Mouse (Mus musculus) adrenal gland, postnatal 14 days (tissue): ENCODE results near the gene AU040320. TPM values are rescaled to one million over a fixed set of nuclear protein-coding genes. Genes with fewer than 3 reads are reported as not detected.

ENCODE experiments used
- DNase-seq: peaks from one replicate; pipeline ENCODE4 v3.0.0; 2021; ENCODE audit warnings: mixed read lengths
- total RNA-seq: library from RNA; stranded (reverse); gene quantifications from 2 replicates; pipeline ENCODE4 v1.2.3, GENCODE M21; 2021

The AU040320 gene
- total RNA-seq, 1 experiment from 2014 or later, result 28.9 TPM

DNA sequence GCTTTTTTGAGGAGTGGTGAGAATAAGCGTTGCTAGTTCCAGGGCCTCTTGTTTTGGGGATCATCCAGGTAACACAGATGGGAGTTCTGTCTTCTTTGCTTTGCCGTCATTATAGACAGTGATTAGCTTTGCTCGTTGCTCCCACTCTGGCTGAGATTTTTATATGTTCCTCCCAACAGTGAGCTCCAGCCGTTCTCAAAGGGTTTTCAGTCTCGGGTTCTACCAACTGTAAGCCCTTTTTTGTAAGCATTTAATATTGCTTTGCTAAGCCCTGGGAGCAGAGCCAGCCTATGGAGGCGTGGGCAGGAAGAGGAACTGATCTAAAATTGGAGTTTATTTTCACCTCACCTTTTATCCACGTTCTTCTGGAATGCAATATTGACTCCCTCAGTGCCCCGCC is 29.7 kb downstream of the AU040320 start:
- no peak for DNase-seq

DNA sequence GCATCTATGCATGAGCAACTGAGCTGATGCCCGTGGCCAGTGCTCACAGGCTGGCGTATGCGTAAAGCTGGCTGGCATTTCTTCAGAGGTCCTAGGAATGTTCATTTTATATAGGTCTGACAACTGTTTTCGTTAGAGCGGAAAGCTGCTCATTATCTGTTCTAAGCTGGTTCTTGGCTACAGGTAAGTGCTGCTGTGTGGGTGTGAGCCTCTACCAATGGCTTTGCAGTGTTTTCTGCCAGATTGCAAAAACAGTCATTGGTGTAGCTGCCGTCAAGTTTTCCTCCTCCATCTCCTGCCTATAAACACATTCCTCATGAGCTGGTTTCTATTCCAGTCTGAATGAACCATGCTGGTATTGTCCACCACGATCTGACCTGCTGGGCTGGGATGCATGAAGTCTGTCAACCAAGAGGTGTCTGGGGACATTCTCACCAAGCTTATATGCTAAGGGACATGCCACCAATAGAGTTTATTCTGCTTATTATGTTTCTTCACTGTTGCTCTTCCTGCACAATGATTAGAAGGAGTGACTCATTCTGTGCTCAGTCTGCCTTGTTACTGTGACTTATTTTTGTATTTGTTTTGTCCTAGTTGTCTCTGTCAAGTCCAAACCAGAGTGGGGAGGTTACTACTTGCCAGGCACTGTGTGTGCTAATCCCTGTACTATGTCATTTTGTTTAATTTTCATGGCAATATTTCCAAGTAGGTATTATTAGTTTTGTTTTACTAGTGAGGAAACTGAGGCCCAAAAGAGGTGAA is 39.2 kb downstream of the AU040320 start:
- no peak for DNase-seq

DNA sequence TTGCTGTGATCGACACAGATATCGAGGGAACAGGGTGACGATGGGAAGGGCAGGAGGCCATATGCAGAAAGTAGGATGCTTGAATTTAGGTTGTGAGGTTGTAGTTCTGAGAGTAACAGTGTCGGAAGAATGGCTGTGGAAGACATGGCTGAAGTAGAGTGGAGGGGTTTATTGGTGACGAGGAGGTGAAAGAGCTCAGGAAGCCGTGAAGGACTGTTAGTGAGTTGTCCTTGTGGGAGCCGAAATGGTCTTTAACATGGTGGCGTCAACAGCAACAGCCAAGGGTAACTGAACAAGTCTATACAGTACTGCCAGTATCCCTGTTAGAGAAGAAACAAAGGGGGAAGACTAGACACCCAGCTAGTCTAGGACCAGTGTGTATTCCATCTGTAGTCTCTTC is 48.8 kb downstream of the AU040320 start:
- no peak for DNase-seq

DNA sequence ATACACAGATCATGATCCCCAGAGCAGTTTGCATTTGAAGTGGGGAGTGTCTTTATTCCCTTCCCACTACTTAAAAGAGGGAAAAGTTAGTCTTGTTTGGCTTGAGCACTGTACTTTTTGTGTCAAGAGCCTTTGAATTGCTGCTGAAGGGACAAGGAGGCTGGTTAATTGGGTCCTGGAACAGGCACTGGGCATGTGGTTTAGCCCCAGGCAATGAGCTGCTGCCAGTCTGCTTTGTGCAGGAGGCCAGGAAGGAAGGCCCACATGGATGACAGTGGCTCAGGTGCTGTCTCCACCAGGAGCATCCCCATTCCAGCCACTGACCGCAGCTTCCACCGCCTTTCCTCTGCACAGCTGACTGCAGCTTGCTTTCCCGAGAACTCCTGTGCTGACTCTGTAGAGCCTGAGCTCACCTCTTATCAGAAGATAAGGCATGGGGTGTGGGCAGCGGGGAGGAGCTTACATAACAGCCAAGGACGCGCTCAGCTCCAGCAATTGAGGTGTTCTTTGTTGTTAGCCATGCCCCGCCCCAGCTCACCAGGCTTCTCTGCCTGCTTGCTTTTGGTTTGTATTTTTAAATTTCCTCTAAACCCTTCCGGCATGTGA is 50.0 kb downstream of the AU040320 start:
- DNase-seq, result peak; percentile 24

DNA sequence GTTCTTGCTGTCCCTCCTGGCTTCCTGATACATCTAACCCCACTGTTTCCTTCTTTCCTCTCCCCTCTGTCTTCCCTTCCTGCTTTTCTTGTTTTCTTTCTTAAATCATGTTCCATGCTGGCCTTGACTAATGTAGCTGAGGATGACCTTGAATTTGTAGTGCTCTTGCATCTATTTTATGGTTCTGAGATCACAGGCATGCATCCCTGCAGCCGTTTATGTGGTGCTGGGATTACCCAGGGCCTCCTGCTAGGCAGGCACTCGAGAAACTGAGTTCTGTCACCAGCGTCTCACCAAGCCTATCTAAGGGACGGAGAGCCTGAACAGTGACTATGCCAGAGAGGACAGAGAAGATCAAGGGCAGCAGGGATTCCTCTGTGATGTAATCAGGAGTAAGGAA is 52.4 kb downstream of the AU040320 start:
- DNase-seq, result peak; percentile 15

DNA sequence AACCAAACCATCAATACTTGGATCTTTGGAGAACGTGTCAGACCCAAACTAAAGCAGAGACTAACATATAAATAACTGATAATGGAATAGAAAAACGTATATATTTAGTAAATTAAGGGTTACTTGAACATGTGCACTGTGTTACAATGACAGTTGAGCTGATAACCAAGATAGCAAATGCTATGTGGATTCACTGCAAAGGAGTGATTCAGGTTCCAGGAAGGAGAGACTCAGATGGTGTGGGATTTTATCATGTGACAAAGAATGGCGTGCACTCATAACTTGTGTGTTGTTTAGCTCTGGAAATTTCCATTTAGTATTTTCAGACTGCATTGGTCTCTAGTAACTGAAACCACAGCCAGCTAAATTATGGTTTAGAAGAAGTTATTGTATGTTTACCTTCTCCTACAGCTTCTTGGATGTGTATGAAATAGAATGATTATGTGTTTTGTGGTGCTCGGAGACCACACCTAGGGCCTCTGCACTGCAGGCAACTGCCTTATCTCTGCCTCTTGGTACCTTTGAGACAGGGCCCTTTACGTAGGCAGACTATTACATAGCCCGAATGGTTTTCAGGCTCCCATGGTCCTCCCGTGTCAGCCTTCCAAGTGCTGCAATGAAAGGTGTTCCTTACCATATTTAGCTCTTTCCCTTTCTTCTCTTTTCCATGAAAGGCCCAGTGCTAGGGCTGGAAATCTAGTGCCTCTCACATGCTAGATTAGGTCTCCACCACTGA is 53.5 kb downstream of the AU040320 start:
- DNase-seq, result no peak

DNA sequence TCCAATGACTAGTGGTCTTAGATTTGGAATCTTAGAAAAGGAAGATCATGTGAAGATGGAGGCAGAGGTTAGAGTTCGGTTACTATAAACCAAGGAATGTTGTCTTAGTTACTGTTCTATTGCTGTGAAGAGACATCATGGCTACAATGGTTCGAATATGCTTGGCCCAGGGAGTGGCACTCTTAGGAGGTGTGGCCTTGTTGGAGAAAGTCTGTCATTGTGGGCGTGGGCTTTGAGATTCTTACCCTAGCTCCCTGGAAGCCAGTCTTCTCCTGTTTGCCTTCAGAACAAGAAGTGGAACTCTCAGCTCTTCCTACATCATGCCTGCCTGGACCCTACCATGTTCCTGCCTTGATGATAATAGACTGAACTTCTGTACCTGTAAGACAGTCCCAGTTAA is 57.2 kb downstream of the AU040320 start:
- no peak for DNase-seq

DNA sequence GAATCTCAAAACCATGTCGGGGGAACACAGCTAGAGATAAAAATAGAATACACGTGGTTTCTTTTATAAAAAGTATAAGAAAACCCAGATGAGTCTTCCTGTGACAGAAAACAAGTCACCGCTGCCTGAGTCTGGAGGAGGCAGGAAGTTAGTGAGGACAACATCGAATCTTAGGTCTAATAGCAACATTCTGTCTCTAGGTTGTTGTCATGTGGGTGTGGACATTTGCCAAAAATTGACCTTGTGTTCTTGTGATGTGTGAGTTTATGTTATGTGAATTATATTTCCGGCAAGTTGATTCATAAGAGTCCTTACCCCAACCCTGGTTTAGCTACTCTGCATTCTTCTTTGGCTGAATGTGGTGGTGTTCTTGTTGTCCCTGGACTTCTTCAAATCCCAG is 59.9 kb downstream of the AU040320 start:
- no peak for DNase-seq

DNA sequence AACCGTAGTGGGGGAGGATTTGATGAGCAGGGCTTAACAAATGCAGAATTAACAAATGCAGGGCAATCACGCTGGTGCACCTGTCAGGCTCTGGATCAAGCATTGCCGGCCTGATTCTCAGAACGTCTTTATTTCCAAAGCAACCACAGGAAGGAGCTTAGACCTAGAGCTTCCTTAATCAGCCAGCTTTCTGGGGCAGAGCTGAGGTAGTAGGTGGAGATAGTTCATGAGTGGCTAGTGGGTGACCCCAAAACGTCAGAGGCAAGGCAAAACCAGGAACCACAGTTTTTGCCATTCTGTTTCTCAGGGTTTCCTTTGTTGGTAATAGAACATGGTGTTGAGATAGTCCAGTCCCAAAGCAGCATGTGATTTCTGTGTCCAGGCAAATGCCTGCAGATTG is 61.5 kb downstream of the AU040320 start:
- no peak for DNase-seq

DNA sequence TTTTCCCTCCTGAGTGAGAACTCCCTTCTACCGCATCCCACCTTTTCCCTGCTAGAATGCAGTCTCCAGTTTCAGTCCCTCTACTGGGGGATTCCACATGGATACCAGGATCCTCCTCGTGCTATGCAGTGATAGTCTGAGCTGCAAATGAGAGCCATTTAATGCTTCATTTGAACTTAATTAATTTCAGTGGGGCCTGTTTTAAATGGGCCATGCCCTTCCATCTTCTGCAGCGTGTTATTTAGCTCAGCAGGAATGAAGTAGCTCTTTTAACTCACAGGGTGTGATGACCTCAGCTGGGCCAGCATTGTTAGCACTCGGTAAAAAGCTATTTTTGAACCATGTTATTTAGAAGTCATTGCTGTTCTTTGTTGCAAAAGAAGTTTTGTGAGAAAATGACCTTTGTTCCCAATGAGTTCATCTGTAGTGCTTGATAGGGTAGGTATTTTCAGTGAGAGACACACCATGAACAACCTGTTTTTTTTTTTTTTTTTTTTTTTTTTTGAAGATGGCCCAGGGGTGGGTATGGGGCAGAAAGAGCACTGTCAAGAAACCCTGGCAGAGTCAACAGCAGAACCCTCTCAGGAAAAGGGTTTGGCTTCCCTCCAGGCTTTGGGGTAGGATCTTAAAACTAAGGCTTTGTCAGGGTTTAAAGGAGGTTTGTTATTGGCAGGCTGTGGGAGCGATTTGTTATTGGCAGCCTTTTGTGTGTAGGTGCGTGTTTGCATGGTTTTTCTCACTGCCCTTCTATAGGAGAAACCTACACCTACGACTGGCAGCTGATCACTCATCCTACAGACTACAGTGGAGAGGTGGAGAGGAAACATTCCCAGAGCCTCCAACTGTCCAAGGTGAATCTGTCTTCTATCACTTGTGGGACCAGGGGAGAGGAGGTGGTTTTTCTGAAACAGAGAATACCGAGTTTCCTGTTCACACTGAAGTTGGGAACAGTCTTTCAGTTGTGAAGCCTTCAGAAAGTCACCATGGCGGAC is 69.8 kb downstream of the AU040320 start:
- DNase-seq, result no peak

DNA sequence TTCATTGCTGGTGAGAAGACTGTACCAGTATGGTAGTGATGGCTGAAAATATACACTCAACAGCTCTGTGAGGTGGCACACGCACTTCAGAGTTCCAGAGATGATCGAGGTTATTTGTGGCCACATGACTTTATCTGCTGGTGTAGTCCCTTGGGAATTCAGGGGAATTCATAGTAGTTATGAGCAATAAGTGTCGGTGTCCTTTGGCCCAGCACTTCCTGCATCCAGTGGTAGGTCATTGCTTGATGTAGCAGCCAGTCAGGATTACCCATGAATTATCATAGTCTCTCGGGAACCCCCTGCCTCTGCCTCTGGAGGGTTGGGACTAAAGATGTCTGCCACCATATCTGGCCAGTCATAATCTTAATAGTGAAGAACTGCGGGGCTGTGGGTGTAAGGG is 70.6 kb downstream of the AU040320 start:
- no peak for DNase-seq

DNA sequence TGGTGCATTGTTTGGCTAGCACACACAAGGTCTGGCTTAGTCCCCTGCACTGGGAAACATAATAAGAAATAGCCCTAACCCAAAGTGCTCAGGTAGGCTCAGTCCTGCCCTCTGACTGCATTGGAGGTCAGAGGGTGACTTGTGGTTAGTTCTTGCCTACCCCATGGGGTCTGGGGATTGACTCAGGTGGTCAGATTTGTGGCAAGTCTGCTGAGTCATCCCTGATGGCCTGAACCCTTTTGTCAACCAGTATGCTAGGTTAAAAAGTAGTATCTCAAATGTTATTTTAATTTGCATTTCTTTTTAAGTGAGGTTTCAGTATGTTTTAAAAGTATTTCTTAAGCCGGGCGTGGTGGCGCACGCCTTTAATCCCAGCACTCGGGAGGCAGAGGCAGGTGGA is 77.8 kb downstream of the AU040320 start:
- DNase-seq, result no peak

DNA sequence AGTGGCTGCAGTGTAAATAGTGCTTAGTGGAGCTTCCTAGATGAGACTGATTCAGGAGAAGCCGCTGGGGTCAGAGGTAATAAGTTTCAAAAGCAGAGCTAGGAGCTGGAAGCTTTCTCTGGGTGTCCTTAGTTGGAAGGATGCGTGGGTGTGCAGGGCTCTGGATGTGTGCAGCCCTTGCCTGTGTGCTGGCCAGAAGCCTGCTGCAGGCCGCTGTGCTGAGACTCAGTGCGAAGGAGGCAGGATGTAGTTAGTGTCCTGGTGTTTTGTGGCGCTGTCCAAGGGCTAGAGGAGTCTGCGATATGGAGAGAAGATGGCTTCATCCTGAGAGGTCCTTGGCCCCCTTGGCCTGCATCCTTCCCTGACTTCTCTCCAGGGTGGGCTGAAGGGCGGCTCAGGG is 85.5 kb downstream of the AU040320 start:
- no peak for DNase-seq

DNA sequence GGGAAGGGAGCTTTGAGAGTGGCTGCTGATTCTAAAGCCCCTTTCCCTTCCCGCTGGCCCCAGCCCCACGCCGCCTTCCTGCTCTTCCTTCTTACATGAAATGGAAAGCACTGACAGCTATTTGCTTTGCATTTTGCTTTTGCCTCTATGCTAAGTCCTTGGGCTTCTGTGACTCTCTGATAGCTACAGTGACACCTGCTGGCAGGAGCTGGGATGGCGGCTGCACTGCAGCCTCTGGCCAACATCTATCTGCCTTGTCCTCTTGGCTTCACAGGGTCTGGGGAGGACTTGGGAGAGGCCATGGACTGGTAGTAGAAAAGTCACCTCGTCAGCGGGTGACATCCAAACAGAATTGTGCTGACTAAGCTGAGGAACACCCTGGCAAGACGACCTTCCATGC is 86.5 kb downstream of the AU040320 start:
- peak; percentile 91 for DNase-seq

DNA sequence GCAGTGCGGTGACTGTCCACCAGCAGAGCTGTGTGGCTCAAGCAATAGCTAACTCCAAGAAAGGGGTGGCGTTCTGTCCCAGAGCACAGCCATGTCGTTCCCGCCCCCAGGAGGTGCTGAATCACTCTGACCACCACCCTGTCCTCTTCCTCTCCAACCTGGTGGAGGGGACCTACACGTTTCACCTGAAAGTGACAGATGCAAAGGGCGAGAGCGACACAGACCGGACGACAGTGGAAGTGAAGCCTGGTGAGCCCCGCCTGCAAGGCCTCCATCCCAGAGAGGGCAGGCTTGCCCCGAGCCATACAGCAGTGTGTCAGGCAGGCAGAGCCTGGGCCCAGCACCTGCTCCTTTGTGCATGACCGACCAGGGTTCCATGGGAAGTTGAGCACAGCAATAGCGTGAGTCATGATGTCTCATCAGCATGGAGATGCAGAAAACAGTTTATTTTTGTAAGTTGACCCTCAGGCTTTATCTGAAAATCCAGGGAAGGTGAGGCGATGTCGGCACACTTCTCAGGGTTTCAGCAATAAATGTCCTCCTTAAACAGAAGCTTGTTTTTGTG is 87.7 kb downstream of the AU040320 start:
- DNase-seq, result peak; percentile 53

DNA sequence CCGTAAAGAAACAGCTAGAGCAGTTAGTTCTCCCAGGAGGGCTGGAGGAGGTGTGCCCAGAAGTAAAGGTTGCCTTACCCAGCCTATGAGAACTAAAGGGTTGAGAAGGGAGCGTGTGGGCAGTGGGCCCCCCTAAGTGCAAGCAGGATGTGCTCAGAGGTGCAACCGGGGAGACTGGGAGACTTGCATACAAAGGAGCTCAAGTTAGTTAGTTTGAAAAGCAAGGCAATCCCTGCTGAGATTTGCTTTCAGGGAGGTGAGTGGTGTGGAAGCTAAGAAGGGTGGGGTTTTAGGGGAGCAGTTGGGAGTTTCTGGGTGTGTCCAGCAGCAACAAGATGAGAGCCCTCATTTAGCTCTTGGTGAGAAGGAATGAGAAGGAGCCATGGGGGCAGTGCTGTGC is 89.6 kb downstream of the AU040320 start:
- DNase-seq, result no peak

DNA sequence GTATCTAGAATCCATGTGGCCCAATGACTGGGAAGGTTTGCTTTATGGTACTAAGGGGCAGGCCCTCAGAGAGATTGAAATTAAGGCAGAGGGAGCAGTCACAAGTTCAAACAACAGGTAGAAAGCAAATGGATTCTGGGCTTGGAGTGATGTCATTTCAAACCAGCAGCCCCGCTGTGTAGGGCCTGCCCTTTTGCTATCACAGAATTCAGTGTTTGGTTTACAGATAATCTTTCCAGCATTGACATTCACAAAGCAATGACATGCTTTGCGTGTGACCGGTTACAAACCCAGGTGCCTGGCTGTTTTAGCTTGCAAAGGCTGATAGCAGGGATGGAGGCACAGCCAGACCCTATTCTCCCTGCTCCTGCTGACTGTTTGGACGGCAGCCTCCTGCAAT is 92.3 kb downstream of the AU040320 start:
- DNase-seq, result no peak

DNA sequence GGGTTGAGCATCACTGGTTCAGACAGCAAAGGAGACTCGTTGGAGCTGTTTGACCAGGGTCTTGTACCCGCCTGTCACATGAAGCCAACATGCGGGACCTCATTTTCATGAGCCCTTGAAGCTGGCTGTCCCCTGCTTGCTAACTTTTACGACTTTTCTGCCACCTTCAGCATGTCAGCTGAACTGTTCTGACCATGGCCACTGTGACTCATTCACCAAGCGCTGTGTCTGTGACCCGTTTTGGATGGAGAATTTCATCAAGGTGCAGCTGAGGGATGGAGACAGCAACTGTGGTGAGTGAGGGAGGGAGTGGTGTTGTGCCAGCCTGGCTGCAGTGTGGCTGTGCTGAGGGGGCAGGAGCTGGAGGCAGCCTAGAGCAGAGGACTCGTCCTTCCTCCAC is 93.6 kb downstream of the AU040320 start:
- DNase-seq, result peak; percentile 43

DNA sequence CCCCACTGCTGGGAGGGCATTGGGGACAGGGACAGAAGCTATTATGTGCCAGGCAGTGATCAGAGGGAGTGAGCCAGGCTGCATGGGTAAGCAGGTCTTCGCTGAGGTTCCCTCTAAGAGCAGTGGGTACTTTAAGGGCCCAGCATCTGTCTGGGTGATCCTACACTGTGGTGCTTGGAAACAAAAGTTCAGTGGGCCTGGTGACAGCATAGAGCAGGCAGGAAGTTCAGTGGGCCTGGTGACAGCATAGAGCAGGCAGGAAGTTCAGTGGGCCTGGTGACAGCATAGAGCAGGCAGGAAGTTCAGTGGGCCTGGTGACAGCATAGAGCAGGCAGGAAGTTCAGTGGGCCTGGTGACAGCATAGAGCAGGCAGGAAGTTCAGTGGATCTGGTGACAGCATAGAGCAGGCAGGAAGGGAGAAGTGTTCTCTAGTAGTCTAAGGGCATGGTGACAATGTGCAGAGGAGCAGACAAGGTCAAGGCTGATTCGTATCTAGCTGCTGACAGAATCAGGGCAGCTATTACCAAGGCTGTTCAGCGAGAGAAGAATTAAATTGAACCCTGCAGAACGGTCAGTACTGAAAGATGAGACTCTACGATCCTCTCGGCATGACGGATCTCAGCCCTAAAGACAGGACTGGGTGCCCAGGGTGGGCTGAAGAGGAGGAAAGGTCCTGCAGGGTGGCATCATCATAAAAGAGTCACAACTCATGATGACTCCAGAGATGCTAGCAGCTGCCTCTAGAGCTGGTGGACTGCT is 96.9 kb downstream of the AU040320 start:
- peak; percentile 58 for DNase-seq

DNA sequence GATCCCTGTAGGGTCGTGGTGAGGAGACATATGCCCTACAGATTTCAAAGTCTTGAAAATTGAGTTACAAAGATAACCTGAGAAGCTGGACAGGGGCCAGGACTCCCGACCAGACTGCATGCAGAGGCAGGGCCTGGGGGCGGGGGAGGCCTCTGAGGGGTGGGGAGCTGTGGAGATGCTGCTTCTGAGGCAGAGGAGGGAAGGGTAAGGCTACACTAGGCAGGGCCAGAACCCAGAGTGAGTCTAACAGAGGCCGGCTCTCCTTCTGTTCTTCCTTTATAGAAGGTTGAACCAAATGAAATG is 97.4 kb downstream of the AU040320 start:
- DNase-seq, result peak; percentile 51

DNA sequence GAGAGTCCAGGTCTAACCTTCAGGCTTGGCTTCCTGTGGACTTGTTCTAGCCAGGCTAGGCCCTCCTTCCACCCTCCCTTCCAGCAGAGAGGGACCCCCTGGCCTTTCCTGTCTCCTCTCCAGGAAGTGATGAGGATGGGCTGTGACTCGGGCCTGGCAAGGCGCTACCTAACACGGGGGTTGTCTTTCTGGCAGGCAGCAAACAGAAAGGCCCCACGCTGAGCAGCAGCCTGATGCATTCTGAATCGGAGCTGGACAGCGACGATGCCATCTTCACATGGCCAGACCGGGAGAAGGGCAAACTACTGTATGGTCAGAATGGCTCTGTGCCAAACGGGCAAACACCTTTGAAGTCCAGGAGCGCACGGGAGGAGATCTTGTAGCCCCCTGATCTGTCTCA is 99.6 kb downstream of the AU040320 start:
- DNase-seq, result no peak
